Mouse (Mus musculus) cerebellum, adult 11 months (tissue): Measurements from ENCODE around the gene Slc15a1.

Experiments used
- DNase-seq: peaks from one replicate; pipeline ENCODE4 v3.0.0; 2022

Gene Slc15a1

DNA sequence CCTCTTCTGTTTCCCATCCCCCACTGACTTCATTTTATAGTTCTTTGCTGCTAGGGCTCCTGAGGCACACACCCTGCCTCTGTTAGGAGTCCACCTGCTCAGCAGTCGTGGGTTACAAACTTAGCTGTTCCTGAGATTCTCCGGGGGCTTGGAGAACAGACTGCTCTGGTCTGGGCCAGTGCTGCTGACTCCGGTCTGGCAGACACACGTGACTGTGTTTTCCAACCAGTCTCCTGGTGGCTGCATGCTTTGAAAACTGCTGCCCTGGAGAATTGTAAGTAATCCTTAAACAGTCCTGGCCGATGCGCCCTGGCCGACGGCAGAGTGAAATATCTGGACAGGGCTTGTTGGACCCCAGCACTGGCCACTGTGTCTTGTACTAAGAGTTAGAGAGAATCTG lies 12.7 kb downstream of the Slc15a1 start:
- DNase-seq, result no peak

DNA sequence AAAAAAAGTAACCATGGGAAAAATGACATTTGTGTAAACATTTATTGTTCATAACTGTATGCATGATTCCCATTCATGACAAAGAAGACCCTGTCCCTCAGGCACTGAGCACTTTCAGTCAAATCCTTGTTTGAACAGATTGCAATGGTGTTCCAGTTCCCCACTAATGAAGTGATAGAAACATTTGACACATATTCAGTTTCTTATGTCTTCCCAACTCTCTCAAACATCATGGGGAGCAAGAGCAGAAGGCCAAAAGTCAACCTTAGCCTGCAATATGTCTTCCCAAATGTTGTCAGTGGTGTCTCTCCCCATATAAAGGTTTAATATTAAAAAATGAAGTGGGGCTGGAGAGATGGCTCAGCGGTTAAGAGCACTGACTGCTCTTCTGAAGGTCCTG lies 19.3 kb downstream of the Slc15a1 start:
- no peak for DNase-seq

GRCm38 (mm10) chr14:121484436-121484835 lies 20.6 kb downstream of the Slc15a1 start:
- no peak for DNase-seq

DNA sequence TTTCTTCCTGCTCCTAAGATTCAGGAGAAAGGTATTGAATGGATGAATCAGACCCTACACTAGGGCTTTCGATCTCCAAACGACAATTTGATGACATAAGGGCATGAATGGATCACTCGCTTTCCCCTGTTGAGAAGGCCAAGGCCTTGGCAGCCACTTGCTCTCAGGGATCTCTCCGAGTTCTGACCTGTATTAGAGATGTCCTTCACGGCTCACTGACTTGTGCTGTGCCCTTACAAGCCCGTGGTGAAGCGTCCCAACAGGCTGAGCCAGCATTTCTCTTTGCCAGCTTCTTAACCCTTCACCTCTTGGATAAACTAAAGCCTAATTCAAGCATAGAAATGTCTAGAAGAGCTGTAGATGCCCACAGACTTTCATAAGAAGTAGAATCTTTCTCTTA lies 22.9 kb downstream of the Slc15a1 start:
- no peak for DNase-seq

- no peak for DNase-seq
These were observed 23.5 kb downstream of the Slc15a1 start for GRCm38 (mm10) chr14:121481591-121481990.

DNA sequence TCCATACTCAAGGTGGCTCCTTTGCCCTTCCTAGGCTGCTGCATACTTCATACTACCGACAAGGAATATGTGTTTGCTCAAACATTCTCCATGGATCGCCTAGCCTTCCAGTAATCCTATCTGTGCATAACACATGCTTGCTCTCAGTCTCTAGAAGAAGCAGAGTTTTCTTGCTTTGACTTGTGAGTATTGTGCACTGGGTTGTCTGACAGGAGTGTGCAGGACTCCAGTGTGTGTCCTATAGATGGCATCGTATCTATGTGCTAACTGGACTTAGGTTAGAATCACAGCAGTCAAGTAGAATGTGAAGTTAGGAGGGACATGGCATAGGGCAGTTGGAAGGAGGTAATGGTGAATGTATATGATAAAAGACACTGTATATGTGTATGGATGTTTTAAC lies 26.0 kb downstream of the Slc15a1 start:
- DNase-seq, result no peak

GRCm38 (mm10) chr14:121477925-121478693 lies 26.9 kb downstream of the Slc15a1 start:
- no peak for DNase-seq

DNA sequence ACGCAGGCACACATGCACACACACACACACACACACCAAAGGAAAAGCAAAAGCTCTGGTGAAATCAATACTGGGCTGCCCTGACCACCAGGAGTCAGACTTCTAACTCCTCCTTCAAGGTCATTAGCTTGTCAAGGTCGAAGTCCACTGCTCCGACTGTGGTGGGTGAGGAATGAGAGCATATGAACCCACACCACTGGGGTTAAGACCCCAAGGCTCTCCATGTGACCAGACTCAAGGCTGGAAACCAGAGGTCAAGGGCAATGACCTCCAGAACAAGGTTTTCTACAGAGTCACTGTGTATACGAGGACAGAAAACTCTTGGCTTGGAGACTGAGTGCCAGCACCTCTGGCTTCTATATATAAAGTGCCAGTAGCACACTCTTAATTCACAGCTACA lies 31.2 kb downstream of the Slc15a1 start:
- DNase-seq, result no peak

DNA sequence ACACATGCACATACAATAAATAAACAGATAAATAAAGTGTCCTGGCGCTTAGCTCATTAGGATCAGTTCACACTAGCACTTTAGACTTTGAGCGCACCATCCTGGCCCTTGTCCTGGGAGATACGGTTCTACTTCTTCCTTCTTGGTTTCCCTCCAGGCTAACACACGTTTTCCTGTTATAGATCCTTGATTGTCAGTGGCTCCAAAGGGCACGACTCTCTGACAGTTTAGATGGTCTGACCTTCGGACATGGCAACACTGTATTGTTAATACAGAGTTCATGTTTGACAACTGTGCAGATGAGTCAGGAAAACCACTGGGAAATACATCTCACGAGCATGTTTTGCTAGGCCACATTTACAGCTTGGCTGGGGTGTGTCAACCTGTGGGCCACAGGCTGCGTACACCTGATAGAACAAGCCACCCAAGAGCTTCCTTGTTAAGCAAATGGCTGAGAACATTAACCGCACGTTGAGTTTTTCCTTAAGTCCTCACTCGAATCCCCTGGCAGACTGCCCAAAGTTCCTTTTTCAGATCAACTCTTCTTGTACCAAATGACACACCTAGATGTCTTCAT lies 33.4 kb downstream of the Slc15a1 start:
- no peak for DNase-seq

DNA sequence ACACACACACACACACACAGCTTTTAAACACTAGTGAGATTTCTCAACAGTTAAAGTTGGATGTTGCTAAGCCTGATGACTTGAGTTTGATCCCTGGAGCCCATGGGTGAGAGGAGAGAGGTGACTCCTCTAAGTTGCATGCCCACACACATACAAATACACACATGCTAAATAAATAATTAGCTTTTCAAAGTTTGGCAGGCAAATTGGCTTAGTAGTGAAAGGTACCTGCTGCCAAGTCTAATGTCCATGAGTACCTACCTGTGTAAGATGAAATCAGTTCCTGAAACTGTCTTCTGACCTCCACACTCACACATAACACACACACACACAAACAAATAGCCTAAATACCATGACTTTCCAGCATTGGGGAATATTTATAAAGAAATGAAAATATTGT lies 35.5 kb downstream of the Slc15a1 start:
- DNase-seq, result no peak

GRCm38 (mm10) chr14:121467646-121468045 lies 37.4 kb downstream of the Slc15a1 start:
- no peak for DNase-seq

- no peak for DNase-seq
These were observed 38.6 kb downstream of the Slc15a1 start for GRCm38 (mm10) chr14:121466501-121466900.

GRCm38 (mm10) chr14:121464318-121464717 lies 40.7 kb downstream of the Slc15a1 start:
- no peak for DNase-seq

GRCm38 (mm10) chr14:121462756-121463155 lies 42.3 kb downstream of the Slc15a1 start:
- no peak for DNase-seq

DNA sequence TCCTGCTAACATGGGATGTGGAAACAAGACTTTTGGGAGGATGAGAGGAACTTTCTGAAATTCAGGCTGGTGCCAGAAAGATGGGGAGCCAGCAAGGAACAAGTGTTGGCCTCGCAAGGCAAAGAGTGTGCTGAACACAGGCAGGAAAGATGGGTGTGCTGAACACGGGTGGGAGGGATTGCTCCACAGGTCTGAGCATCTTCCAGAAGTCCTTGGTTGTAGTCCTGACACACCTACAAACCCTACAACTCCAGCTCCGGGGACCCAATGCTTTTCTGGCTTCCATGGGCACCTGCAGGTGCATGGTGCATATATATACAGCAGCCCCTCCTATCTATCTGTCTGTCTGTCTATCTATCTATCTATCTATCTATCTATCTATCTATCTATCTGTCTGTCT lies 44.1 kb downstream of the Slc15a1 start:
- DNase-seq, result no peak

GRCm38 (mm10) chr14:121458521-121458920 lies 46.5 kb downstream of the Slc15a1 start:
- no peak for DNase-seq

- no peak for DNase-seq
These were observed 47.5 kb downstream of the Slc15a1 start for GRCm38 (mm10) chr14:121457536-121457935.

DNA sequence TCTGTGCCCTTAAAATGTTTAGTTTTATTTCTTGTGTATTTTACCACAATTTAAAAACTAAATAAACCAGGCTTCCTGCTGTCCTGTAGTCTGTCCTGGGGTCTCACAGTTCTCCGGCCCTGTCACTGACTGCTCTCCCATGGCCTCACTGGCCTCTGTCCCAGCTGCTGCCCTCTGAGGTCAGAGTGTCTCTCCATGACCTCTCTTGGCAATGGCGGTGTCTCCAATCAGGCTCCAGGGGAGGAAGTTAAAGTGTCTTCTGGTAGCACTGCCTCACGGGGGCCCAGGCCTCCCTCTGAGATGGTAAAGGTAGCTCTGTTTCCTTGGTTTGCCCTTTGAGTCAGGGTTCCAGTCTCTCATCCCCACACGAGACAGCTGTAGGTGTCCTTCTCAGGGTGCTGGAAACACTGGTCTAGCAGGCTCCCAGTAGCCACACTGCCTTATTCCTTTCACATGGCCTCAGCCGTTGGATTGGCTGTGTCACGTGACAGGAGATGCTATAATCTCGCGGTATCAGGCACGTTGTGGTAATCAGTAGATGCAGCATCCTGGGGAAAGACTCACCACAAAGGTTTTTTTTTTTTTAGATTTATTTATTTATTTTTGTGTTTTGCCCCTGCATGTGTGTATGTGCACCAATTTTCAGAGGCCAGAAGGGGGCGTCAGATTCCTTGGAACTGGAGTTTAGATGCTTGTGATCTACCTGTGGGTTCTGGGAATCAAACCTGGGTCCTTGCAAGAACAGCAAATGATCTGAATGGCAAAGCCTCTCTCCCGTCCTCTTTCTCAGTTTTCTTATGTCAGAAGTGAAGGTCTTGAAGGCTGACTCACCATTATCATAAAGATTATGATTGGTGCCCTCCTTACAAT lies 48.4 kb downstream of the Slc15a1 start:
- DNase-seq, result no peak

- no peak for DNase-seq
These were observed 49.1 kb downstream of the Slc15a1 start for GRCm38 (mm10) chr14:121455976-121456375.

DNA sequence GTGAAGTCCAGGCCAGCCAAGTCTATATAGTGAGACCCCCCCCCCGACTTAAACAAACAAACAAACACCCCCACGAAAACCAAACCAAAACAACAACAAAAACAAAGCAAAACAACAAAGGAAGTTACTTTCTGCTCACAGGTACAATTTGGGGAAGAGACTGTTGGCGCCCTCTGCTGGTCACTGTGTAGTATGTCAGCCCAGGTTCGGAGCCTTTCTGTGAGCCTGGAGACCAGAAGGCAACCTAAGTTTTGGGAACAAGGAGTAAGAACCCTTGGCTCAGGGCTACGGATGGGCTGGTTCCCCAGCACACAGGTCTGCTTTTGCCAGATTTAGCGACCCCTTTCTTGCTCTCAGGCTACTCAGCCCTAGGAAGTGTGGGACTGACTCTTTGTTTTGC lies 49.5 kb downstream of the Slc15a1 start:
- peak; percentile 38 for DNase-seq

GRCm38 (mm10) chr14:121453130-121453529 lies 51.9 kb downstream of the Slc15a1 start:
- DNase-seq, result no peak

GRCm38 (mm10) chr14:121452227-121452626 lies 52.8 kb downstream of the Slc15a1 start:
- DNase-seq, result no peak

- DNase-seq, result no peak
These were observed 53.5 kb downstream of the Slc15a1 start for GRCm38 (mm10) chr14:121451424-121452029.
